Mouse (Mus musculus) effector memory CD4-positive, alpha-beta T cell, adult 5 months (primary cell): ENCODE results near the gene Tctn1. TPM values are rescaled to one million over a fixed set of nuclear protein-coding genes. Genes with fewer than 3 reads are reported as not detected.

Source experiments
- polyA plus RNA-seq: library from polyadenylated mRNA; unstranded; fragments of 100-300 nt; shearing (Covaris generic); gene quantifications from one replicate; pipeline ENCODE4 v1.2.1, GENCODE M21; 2017

The Tctn1 gene
- 2.0 TPM for polyA plus RNA-seq

DNA sequence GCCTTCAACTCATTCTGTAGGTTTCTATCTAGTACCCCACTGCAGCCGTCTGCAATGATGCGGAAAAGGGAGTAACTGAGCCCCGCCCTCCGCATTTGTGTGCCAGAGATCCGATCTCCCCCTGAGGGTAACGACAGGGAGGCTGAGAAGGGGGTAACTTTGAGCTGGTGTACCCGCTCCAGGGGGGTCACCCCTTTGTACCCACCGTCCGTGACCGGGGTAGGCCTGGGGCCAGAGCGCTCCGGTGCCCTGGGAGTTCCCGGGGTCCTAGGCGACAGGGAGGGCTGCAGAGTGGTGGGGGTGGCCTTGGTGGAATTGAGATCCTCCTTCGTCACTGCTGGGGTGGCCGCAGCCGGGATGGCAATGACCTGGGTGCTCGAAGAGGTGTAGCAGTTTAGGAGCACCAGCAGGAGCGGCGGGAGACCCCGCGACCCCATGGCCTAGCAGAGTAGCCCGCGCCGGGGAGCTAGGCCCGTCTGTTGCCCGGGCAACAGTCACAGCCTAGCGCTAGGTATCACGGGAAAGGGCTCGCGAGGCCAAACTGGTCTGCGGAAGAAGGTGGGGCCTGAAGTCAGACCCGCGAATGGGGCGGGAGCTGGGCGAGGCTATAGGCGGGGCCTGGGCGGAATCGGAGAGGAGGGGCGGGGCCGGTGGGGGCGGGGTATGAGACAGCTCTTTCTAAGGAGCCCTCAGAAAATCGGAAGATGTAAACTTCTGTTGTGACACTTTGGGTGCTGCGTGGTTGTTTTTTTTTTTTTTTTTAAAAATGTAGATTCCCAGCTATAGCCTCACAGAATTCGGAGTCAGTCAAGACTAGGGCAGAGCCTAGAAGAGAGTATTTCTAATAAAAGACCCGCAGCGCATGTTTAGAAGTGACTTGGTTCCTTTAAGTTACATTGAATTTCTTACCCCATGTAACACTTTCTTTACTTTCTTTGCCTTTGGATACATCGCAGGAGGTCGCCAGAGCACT is at the start of gene Tctn1:
Gene Tctn1, minus strand, starts transcription at position 528 of the 973 bp plus-strand sequence.

DNA sequence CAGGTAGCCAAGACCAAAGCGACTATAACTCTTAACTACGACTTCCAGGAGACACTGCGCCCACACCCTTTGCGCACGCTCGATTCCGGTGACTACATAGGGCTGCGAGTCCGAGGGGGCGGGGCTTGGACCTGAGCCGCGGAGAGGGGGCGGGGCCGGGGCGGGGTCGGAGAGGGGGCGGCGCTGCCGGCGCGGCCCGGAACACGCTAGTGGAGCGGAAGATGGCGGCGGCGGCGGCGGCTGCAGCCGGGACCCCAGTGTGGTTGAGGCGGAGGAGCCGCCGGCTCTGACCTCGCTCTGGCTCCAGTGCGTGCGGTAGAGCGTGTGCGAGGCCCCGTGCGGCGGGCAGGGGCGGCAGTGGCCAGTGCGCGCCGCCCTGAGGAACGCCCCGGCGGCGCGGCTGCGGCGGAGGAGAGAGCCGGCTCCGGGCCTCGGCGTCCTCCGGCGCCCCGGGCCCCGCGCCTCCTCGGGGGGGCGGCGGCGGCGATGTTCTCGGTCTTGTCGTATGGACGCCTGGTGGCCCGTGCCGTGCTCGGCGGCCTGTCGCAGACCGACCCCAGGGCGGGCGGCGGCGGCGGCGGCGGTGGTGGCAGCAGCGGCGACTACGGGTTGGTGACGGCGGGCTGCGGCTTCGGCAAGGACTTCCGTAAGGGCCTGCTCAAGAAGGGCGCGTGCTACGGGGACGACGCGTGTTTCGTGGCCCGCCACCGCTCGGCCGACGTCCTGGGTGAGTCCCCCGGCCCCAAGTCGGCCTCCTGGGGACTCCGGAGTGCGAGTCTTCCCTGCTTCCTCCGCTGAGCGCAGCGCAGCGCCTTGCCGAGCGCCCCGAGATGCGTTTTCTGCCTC is 20.1 kb upstream of the Tctn1 start, which contains the start of gene Pptc7:
Gene Pptc7, plus strand, starts transcription at position 183 of the 846 bp plus-strand sequence.

DNA sequence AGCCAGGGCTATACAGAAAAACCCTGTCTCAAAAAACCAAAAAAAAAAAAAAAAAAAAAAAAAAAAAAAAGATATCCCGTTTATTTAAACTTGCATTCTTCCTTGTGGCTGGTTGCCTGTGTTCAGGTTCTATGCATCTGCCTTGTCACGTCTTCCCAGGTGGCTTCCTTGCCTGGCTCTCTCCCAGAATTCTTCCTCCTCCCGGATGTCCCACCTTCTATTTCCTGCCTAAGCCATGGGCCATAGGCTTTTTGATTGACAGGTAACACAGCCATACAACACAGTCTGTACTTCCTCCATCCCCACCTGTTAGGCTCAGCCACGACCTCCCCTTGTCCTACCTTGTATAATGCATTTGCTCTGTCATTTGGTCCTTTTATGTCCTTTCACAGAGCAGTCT is 57.8 kb downstream of the Tctn1 start, which contains the start of gene Hvcn1:
Gene Hvcn1, plus strand, starts transcription at position 330 of the 400 bp plus-strand sequence.

Other genes starting within 250 kb of the Tctn1 start
- 0.21 TPM for gene Cux2, start 214.4 kb downstream of the Tctn1 start, polyA plus RNA-seq
- gene Myl2, start 163.5 kb downstream of the Tctn1 start, polyA plus RNA-seq = not detected
- gene Ccdc63, start 123.6 kb downstream of the Tctn1 start, polyA plus RNA-seq = 0.35 TPM
- 988 TPM for gene Ppp1cc, start 106.2 kb downstream of the Tctn1 start, polyA plus RNA-seq
- gene Hvcn1, start 57.7 kb downstream of the Tctn1 start, polyA plus RNA-seq = 72.2 TPM
- 68.3 TPM for gene Pptc7, start 19.9 kb upstream of the Tctn1 start, polyA plus RNA-seq
- gene Rad9b, start 89.8 kb upstream of the Tctn1 start, polyA plus RNA-seq = 4.7 TPM
- gene Vps29, start 89.9 kb upstream of the Tctn1 start, polyA plus RNA-seq = 117 TPM
- 128 TPM for gene Gpn3, start 107.4 kb upstream of the Tctn1 start, polyA plus RNA-seq
- 21.1 TPM for gene Fam216a, start 107.9 kb upstream of the Tctn1 start, polyA plus RNA-seq
- gene Arpc3, start 127.4 kb upstream of the Tctn1 start, polyA plus RNA-seq = 1,084 TPM
- gene Anapc7, start 157.2 kb upstream of the Tctn1 start, polyA plus RNA-seq = 27.3 TPM
- 88.9 TPM for gene Atp2a2, start 237.8 kb upstream of the Tctn1 start, polyA plus RNA-seq